Mouse (Mus musculus) midbrain, postnatal 0 days (tissue): Measurements from ENCODE around the gene Zc3h7b. TPM values are rescaled to one million over a fixed set of nuclear protein-coding genes. Genes with fewer than 3 reads are reported as not detected.

Source experiments
- ATAC-seq: fragments of 200-750 bp; cut with Nextera tagmentation; 2 replicates; pipeline ENCODE4 v1.8.0; 2017; ENCODE audit warnings: moderate number of reproducible peaks, mild to moderate bottlenecking, moderate TSS enrichment, moderate library complexity; ENCODE audit not compliant: low FRiP score
- DNase-seq: peaks from one replicate; pipeline ENCODE4 v3.0.0-alpha.2; 2015; ENCODE audit warnings: low spot score
- H3K27ac ChIP-seq: fragments of 300-500 bp; sonication (generic); 2 replicates; pipeline ENCODE4 v1.5.1; 2014; ENCODE audit warnings: low read depth, mild to moderate bottlenecking, low read length, mixed read lengths
- H3K27me3 ChIP-seq: fragments of 300-500 bp; sonication (generic); 2 replicates; pipeline ENCODE4 v1.6.1; 2014; ENCODE audit warnings: low read length, control low read depth, mixed read lengths; ENCODE audit not compliant: insufficient read depth
- H3K36me3 ChIP-seq: fragments of 300-500 bp; sonication (generic); 2 replicates; pipeline ENCODE4 v1.6.1; 2014; ENCODE audit warnings: low read length, control low read depth, mixed read lengths; ENCODE audit not compliant: insufficient read depth
- H3K4me1 ChIP-seq: fragments of 300-500 bp; sonication (generic); 2 replicates; pipeline ENCODE4 v1.6.1; 2014; ENCODE audit warnings: mild to moderate bottlenecking, control low read depth, antibody characterized with exemption, low read length, mixed read lengths; ENCODE audit not compliant: insufficient read depth
- H3K4me2 ChIP-seq: fragments of 300-500 bp; sonication (generic); 2 replicates; pipeline ENCODE4 v1.6.1; 2014; ENCODE audit warnings: low read depth, mild to moderate bottlenecking, low read length, mixed read lengths; ENCODE audit not compliant: poor library complexity, severe bottlenecking
- H3K4me3 ChIP-seq: fragments of 300-500 bp; sonication (generic); 2 replicates; pipeline ENCODE4 v1.5.1; 2014; ENCODE audit warnings: low read depth, mild to moderate bottlenecking, low read length, moderate library complexity
- H3K9ac ChIP-seq: fragments of 300-500 bp; sonication (generic); replicated peaks from 2 replicates; pipeline ENCODE4 v1.6.1; 2014; ENCODE audit warnings: mild to moderate bottlenecking, low read length, moderate library complexity, mixed read lengths; ENCODE audit not compliant: poor library complexity, severe bottlenecking
- H3K9me3 ChIP-seq: fragments of 300-500 bp; sonication (generic); 2 replicates; pipeline ENCODE4 v1.6.1; 2016; ENCODE audit warnings: low read length, control low read depth
- CTCF ChIP-seq: IDR thresholded peaks from 2 replicates; pipeline ENCODE4 v1.5.1; 2016; ENCODE audit warnings: antibody characterized with exemption, mild to moderate bottlenecking
- WGBS: fragments of 180-500 bp; shearing (Covaris S2); extraction: QIAGEN DNeasy Blood & Tissue Kit; methylation state at CpG from one replicate; pipeline ENCODE4 v1.1.7; 2014; 5-methylcytosine and 5-hydroxymethylcytosine counted together
- polyA plus RNA-seq: library from polyadenylated mRNA; unstranded; fragments of >200 nt; fragmentation: Nextera tagmentation; extraction: Ambion mirVana; gene quantifications from 2 replicates; pipeline ENCODE4 v1.2.1, GENCODE M21; 2015
- total RNA-seq: library from RNA; depleted of rRNA; stranded (reverse); fragments of >200 nt; gene quantifications from 2 replicates; pipeline ENCODE4 v1.2.3, GENCODE M21; 2014

Zc3h7b gene
- total and polyA plus RNA-seq, 2 experiments from 2014 or later, result 43.9 to 154 TPM

DNA sequence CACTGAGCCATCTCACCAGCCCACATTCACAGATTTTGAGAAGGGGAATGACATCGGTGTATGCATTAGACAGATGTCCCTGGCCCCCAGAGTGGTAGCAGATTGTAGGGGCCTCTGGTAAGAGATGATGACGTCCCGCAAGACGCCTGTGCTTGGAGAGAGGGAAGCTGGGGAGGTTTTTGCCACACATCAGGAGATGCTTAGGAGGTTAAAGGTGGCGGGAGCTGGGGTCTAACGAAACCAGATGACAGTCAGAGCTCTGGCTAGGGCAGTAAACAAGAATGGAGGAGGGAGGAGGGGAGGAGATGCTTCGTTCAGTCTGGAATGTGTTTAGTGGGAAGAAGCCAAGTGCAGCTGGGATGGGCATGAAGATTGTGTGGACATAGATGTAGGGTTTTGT is 16.5 kb downstream of the Zc3h7b start:
- H3K4me3 ChIP-seq, result no peak overlapping the region
- no peak overlapping the region for H3K27ac ChIP-seq
- H3K36me3 ChIP-seq, result no peaks in the 10 kb centered on the region
- ATAC-seq, result no peak
- no peaks in the 10 kb centered on the region for H3K4me1 ChIP-seq
- no peaks in the 10 kb centered on the region for H3K9me3 ChIP-seq
- DNase-seq, result no peak
- no peak overlapping the region for H3K4me2 ChIP-seq
- TF ChIP-seq CTCF, result no peak
- no peak overlapping the region for H3K9ac ChIP-seq
- WGBS, result 90% methylated on average over 7 of the region's 7 CpGs
- no peaks in the 10 kb centered on the region for H3K27me3 ChIP-seq

DNA sequence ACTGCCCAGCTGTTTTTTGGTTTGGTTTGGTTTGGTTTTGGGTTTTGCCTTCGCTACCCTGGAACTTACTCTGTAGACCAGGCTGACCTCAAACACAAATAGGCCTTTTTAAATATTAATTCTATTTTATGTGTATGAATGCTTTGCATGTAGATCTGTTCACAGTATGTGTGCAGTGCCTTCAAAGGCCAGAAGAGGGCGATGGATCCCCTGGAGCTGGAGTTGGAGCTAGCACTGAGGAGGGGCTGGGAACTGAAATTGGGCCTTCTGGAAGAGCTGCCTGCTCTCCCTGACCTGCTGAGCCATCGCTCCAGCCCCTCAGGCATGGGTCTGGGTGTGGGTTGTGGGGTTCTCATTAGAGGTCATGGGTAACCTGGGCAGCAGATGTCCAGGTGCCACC is 17.1 kb downstream of the Zc3h7b start:
- no peak overlapping the region for H3K4me3 ChIP-seq
- H3K36me3 ChIP-seq, result no peaks in the 10 kb centered on the region
- H3K27me3 ChIP-seq, result no peaks in the 10 kb centered on the region
- ATAC-seq, result no peak
- H3K4me1 ChIP-seq, result no peaks in the 10 kb centered on the region
- no peak overlapping the region for H3K27ac ChIP-seq
- no peak overlapping the region for H3K4me2 ChIP-seq
- peak; percentile 40 for TF ChIP-seq CTCF
- DNase-seq, result no peak
- 86% methylated on average over 3 of the region's 3 CpGs for WGBS
- no peaks in the 10 kb centered on the region for H3K9me3 ChIP-seq
- H3K9ac ChIP-seq, result no peak overlapping the region

DNA sequence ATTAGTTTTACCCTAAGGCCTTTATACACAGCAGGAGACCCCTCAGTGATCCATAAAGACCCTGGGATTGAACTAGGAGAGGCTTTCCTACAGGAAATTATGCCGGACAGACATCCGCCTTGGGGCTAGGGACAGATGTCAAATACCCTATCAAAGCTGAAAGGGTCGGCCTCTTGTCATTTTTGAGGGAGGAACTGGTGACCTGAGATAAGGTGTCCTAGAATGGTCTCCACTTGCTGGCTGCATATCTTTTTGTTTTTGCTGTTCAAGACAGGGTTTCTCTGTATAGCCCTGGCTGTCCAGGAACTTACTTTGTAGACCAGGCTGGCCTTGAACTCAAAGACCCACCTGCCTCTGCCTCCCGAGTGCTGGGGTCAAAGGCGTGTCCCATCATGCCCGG is 19.7 kb downstream of the Zc3h7b start:
- H3K4me1 ChIP-seq, result no peaks in the 10 kb centered on the region
- DNase-seq, result no peak
- peaks cover 16% of the 10 kb centered on the region for H3K36me3 ChIP-seq
- H3K4me2 ChIP-seq, result no peak overlapping the region
- H3K27me3 ChIP-seq, result no peaks in the 10 kb centered on the region
- TF ChIP-seq CTCF, result no peak
- 87% methylated on average over 6 of the region's 6 CpGs for whole genome bisulfite sequencing
- no peak for ATAC-seq
- H3K9me3 ChIP-seq, result no peaks in the 10 kb centered on the region
- H3K27ac ChIP-seq, result no peak overlapping the region
- no peak overlapping the region for H3K9ac ChIP-seq
- H3K4me3 ChIP-seq, result no peak overlapping the region

GRCm38 (mm10) chr15:81765651-81766050 is 20.8 kb downstream of the Zc3h7b start:
- Histone ChIP-seq H3K36me3 (peaks cover 20% of the 10 kb centered on the region), H3K9me3 (no peaks in the 10 kb centered on the region), H3K4me1 (no peaks in the 10 kb centered on the region), H3K27me3 (no peaks in the 10 kb centered on the region), H3K9ac (no peak overlapping the region), H3K27ac (no peak overlapping the region), H3K4me3 (no peak overlapping the region), H3K4me2 (no peak overlapping the region)
- DNase-seq, result no peak
- no peak for TF ChIP-seq CTCF
- 90% methylated on average over 9 of the region's 9 CpGs for WGBS
- no peak for ATAC-seq

GRCm38 (mm10) chr15:81766439-81766838 is 21.6 kb downstream of the Zc3h7b start:
- TF ChIP-seq CTCF, result no peak
- Histone ChIP-seq H3K4me3 (no peak overlapping the region), H3K27me3 (no peaks in the 10 kb centered on the region), H3K27ac (no peak overlapping the region), H3K4me2 (no peak overlapping the region), H3K36me3 (peaks cover 21% of the 10 kb centered on the region), H3K9ac (no peak overlapping the region), H3K9me3 (no peaks in the 10 kb centered on the region), H3K4me1 (no peaks in the 10 kb centered on the region)
- WGBS, result 83% methylated on average over 5 of the region's 5 CpGs
- DNase-seq (no peak), ATAC-seq (no peak)

- no peak overlapping the region for H3K9ac ChIP-seq
- no peak overlapping the region for H3K4me3 ChIP-seq
- no peak for TF ChIP-seq CTCF
- H3K4me1 ChIP-seq, result no peaks in the 10 kb centered on the region
- 65% methylated on average over 13 of the region's 13 CpGs for WGBS
- ATAC-seq (no peak), DNase-seq (no peak)
- no peaks in the 10 kb centered on the region for H3K9me3 ChIP-seq
- H3K36me3 ChIP-seq, result peaks cover 47% of the 10 kb centered on the region
- no peak overlapping the region for H3K4me2 ChIP-seq
- H3K27ac ChIP-seq, result no peak overlapping the region
- no peaks in the 10 kb centered on the region for H3K27me3 ChIP-seq
Observed at GRCm38 (mm10) chr15:81769037-81769436, 24.2 kb downstream of the Zc3h7b start.
